Mouse (Mus musculus) kidney, adult 2 months (tissue): ENCODE measurements around the gene Vmn1r1. TPM values are rescaled to one million over a fixed set of nuclear protein-coding genes. Genes with fewer than 3 reads are reported as not detected.
"Not testable (repeated sequence)": the region's sequence is repeated elsewhere in the genome, so short reads cannot be mapped to it uniquely, and the experiment has no call there.

Experiments used
- DNase-seq: peaks from one replicate; pipeline ENCODE4 v3.0.0; 2021
- H3K27ac ChIP-seq: fragments of 200-500 bp; 2 replicates; pipeline ENCODE4 v1.5.1; 2012; ENCODE audit warnings: low read depth, low read length, control low read depth, inconsistent platforms; ENCODE audit not compliant: insufficient read depth
- H3K27me3 ChIP-seq: fragments of 200-500 bp; replicated peaks from 2 replicates; pipeline ENCODE4 v1.6.1; 2012; ENCODE audit warnings: mild to moderate bottlenecking, moderate library complexity, low read length, inconsistent platforms; ENCODE audit not compliant: control insufficient read depth, insufficient read depth
- H3K36me3 ChIP-seq: fragments of 200-500 bp; 2 replicates; pipeline ENCODE4 v1.6.1; 2012; ENCODE audit warnings: mild to moderate bottlenecking, moderate library complexity, low read length, inconsistent platforms; ENCODE audit not compliant: control insufficient read depth, insufficient read depth
- H3K4me1 ChIP-seq: fragments of 200-500 bp; 2 replicates; pipeline ENCODE4 v1.6.1; 2011; ENCODE audit warnings: low read length; ENCODE audit not compliant: control insufficient read depth, insufficient read depth
- H3K4me3 ChIP-seq: fragments of 200-500 bp; 2 replicates; pipeline ENCODE4 v1.5.1; 2011; ENCODE audit warnings: mild to moderate bottlenecking, low read depth, low read length, control low read depth; ENCODE audit not compliant: insufficient read depth
- CTCF ChIP-seq: fragments of 200-500 bp; conservative IDR thresholded peaks from 2 replicates; pipeline ENCODE4 v1.5.1; 2011; ENCODE audit warnings: low read depth, mild to moderate bottlenecking, control low read depth, low read length, moderate library complexity, mixed read lengths; ENCODE audit not compliant: insufficient read depth, insufficient read length
- POLR2A ChIP-seq: fragments of 200-500 bp; IDR thresholded peaks from one replicate; pipeline ENCODE4 v1.6.1; 2011; ENCODE audit warnings: low read depth, low read length, control low read depth
- WGBS: fragments of 180-500 bp; shearing (Covaris S2); methylation state at CpG from one replicate; pipeline ENCODE4 v1.1.7; 2018; 5-methylcytosine and 5-hydroxymethylcytosine counted together
- polyA plus RNA-seq: library from polyadenylated mRNA; depleted of rRNA; stranded (reverse); fragments of >200 nt; gene quantifications from 2 replicates; pipeline ENCODE4 v1.2.3, GENCODE M21; 2012

Gene Vmn1r1
- polyA plus RNA-seq, 1 experiment, result not detected

- WGBS, result 81% methylated on average over 5 of the region's 5 CpGs
- Histone ChIP-seq H3K4me1 (no peaks in the 10 kb centered on the region), H3K27me3 (no peaks in the 10 kb centered on the region), H3K4me3 (no peak overlapping the region), H3K27ac (no peak overlapping the region), H3K36me3 (no peaks in the 10 kb centered on the region)
- no peak for TF ChIP-seq POLR2A
- TF ChIP-seq CTCF, result no peak
- no peak for DNase-seq
Measured at GRCm38 (mm10) chr1:182181456-182182305, 17.4 kb upstream of the Vmn1r1 start.

GRCm38 (mm10) chr1:182176985-182177384, 12.7 kb upstream of the Vmn1r1 start:
- H3K4me1 ChIP-seq, H3K27me3 ChIP-seq, H3K36me3 ChIP-seq, DNase-seq, H3K4me3 ChIP-seq, H3K27ac ChIP-seq: not testable (repeated sequence)
- WGBS, result 91% methylated on average over 19 of the region's 19 CpGs

GRCm38 (mm10) chr1:182170206-182170605, 5.9 kb upstream of the Vmn1r1 start:
- not testable (repeated sequence) for H3K36me3 ChIP-seq, H3K27ac ChIP-seq, DNase-seq, H3K4me3 ChIP-seq, H3K4me1 ChIP-seq, H3K27me3 ChIP-seq
- 89% methylated on average over 6 of the region's 6 CpGs for WGBS

GRCm38 (mm10) chr1:182162951-182163350, 1.3 kb downstream of the Vmn1r1 start:
- Histone ChIP-seq H3K4me1 (no peaks in the 10 kb centered on the region), H3K4me3 (no peak overlapping the region), H3K27ac (no peak overlapping the region), H3K27me3 (no peaks in the 10 kb centered on the region), H3K36me3 (no peaks in the 10 kb centered on the region)
- TF ChIP-seq POLR2A, result no peak
- no peak for TF ChIP-seq CTCF
- no peak for DNase-seq
- WGBS, result 41% methylated on average over 5 of the region's 5 CpGs

- no peak for DNase-seq
- Histone ChIP-seq H3K36me3 (no peaks in the 10 kb centered on the region), H3K4me1 (no peaks in the 10 kb centered on the region), H3K4me3 (no peak overlapping the region), H3K27me3 (no peaks in the 10 kb centered on the region), H3K27ac (no peak overlapping the region)
- no peak for TF ChIP-seq CTCF
- no peak for TF ChIP-seq POLR2A
- 90% methylated on average over 3 of the region's 3 CpGs for WGBS
Measured at GRCm38 (mm10) chr1:182159575-182159974, 4.7 kb downstream of the Vmn1r1 start.

- Histone ChIP-seq H3K4me3 (no peak overlapping the region), H3K27me3 (no peaks in the 10 kb centered on the region), H3K4me1 (no peaks in the 10 kb centered on the region), H3K36me3 (no peaks in the 10 kb centered on the region), H3K27ac (no peak overlapping the region)
- TF ChIP-seq POLR2A (no peak), CTCF (no peak)
- DNase-seq, result no peak
- WGBS, result 67% methylated on average over 4 of the region's 4 CpGs
Measured at GRCm38 (mm10) chr1:182157734-182158133, 6.6 kb downstream of the Vmn1r1 start.

GRCm38 (mm10) chr1:182149966-182150365, 14.3 kb downstream of the Vmn1r1 start:
- WGBS, result 93% methylated on average over 2 of the region's 2 CpGs
- H3K27me3 ChIP-seq, result no peaks in the 10 kb centered on the region
- H3K4me1 ChIP-seq, result no peaks in the 10 kb centered on the region
- no peaks in the 10 kb centered on the region for H3K36me3 ChIP-seq
- H3K27ac ChIP-seq, result no peak overlapping the region
- peak; percentile 24 for DNase-seq
- peak; percentile 56 for TF ChIP-seq CTCF
- TF ChIP-seq POLR2A, result no peak
- no peak overlapping the region for H3K4me3 ChIP-seq
